Mouse (Mus musculus): ENCODE measurements around the gene Naa15.

GRCm38 (mm10) chr3:51417485-51417884 is 2.5 kb downstream of the Naa15 start:
- TF ChIP-seq CTCF (IDR thresholded peaks at IDR 0.05; ENCODE audit: borderline replicate concordance, control insufficient read depth, extremely low read depth, insufficient read depth, low read length, poor library complexity): no peak
- TF ChIP-seq POLR2A (IDR thresholded peaks at IDR 0.05; ENCODE audit: control insufficient read depth, extremely low read depth, insufficient read depth, low read length, poor library complexity): no peak

Data from thymus, adult 2 months (tissue).